Mouse (Mus musculus): Measurements from ENCODE around the gene Fopnl. TPM values are rescaled to one million over a fixed set of nuclear protein-coding genes. Genes with fewer than 3 reads are reported as not detected.
A peak's percentile ranks its signal among the peaks of the same experiment; 100 is the strongest.

The Fopnl gene
- polyA plus RNA-seq (2015; fragmentation: Nextera tagmentation; extraction: Ambion mirVana): 77.5 and 81.4 TPM in 2 replicates

- peak; percentile 100 for ATAC-seq (ENCODE audit: low read depth)
- 2% methylated on average over 51 of the region's 51 CpGs for WGBS (ENCODE audit: insufficient replicate concordance)
- peak within 1 kb of the TSS; percentile 82 for H3K4me3 ChIP-seq (replicated peaks)
- no peaks in the 10 kb centered on the region for H3K9me3 ChIP-seq (replicated peaks)
- DNase-seq: peak; percentile 93
- H3K36me3 ChIP-seq: peaks cover 20% of the 10 kb centered on the region
- peaks cover 13% of the 10 kb centered on the region; the same call in 1 of the 2 replicates for H3K27me3 ChIP-seq
- H3K9ac ChIP-seq: peak within 1 kb of the TSS; percentile 86
- peaks cover 20% of the 10 kb centered on the region for H3K4me1 ChIP-seq (replicated peaks)
- H3K27ac ChIP-seq: peak within 1 kb of the TSS; percentile 80
- peak within 1 kb of the TSS; percentile 77 for H3K4me2 ChIP-seq
These were observed at the start of gene Fopnl for GRCm38 (mm10) chr16:14316884-14317876. Gene Fopnl (minus strand): TSS chr16:14317405.

GRCm38 (mm10) chr16:14366017-14366416 is 48.8 kb upstream of the Fopnl start:
- 92% methylated on average over 1 of the region's 1 CpGs for WGBS (ENCODE audit: insufficient replicate concordance)
- Histone ChIP-seq H3K4me1 (replicated peaks) (peaks cover 65% of the 10 kb centered on the region), H3K27me3 (no peaks in the 10 kb centered on the region), H3K9me3 (replicated peaks) (no peaks in the 10 kb centered on the region), H3K27ac (no peak overlapping the region), H3K4me3 (replicated peaks) (no peak overlapping the region), H3K36me3 (no peaks in the 10 kb centered on the region), H3K9ac (no peak overlapping the region), H3K4me2 (no peak overlapping the region)
- ATAC-seq (ENCODE audit: low read depth): no peak
- DNase-seq: no peak

DNA sequence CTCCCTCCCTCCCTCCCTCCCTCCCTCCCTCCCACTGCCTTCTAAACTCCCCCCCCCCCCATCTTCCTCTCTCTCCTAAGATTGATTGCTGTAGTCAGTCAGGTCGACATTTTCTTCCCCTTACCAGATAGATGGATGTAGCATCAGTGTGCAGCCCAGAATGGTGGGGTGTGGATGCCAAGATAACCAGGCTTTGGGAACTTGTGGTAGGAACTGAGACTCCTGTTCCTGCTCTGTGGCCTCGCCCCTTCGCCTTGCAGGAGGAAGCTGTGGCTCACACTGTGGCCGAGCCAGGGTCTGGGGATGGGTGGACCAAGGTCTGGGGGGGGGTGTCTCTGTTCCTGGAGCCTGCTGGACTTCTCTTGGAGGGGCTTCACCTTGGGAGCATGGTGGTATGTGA is 48.3 kb upstream of the Fopnl start:
- Histone ChIP-seq H3K4me1 (replicated peaks) (peaks cover 67% of the 10 kb centered on the region), H3K27me3 (no peaks in the 10 kb centered on the region), H3K27ac (no peak overlapping the region), H3K4me2 (no peak overlapping the region), H3K4me3 (replicated peaks) (no peak overlapping the region), H3K36me3 (no peaks in the 10 kb centered on the region), H3K9me3 (replicated peaks) (no peaks in the 10 kb centered on the region), H3K9ac (no peak overlapping the region)
- ATAC-seq (ENCODE audit: low read depth): 0 out of 2 replicates have a peak, but pooled peaks have one; percentile 15
- WGBS (ENCODE audit: insufficient replicate concordance): 13% methylated on average over 4 of the region's 4 CpGs
- DNase-seq: peak; percentile 19

DNA sequence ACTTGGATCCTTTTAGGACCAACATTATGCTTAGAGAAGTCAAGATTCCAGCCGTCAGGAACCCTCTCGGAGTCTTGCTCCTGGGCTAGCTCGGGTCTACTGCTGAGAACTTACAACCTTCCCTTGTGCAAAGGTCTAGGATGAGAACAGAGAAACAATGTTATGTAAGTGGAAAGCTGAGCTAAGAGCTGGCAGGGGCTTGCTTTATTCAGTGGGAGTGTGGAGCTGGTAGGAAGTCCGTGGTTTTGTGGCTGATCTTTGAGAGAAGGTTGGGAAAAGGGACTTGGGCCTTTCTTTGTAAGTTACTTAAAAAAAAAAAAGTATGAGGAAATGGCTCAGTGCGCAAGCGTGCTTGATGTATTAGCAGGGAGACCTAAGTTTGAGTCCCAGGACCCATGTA is 46.9 kb upstream of the Fopnl start:
- Histone ChIP-seq H3K36me3 (no peaks in the 10 kb centered on the region), H3K27ac (no peak overlapping the region), H3K4me1 (replicated peaks) (peaks cover 62% of the 10 kb centered on the region), H3K9me3 (replicated peaks) (no peaks in the 10 kb centered on the region), H3K9ac (no peak overlapping the region), H3K27me3 (no peaks in the 10 kb centered on the region), H3K4me3 (replicated peaks) (no peak overlapping the region), H3K4me2 (peak overlapping the region; percentile 22; the same call in 1 of the 2 replicates)
- 60% methylated on average over 6 of the region's 6 CpGs for WGBS (ENCODE audit: insufficient replicate concordance)
- no peak for ATAC-seq (ENCODE audit: low read depth)
- DNase-seq: no peak

- no peak overlapping the region for H3K9ac ChIP-seq
- no peaks in the 10 kb centered on the region for H3K27me3 ChIP-seq
- ATAC-seq (ENCODE audit: low read depth) (no peak), DNase-seq (no peak)
- H3K27ac ChIP-seq: no peak overlapping the region
- H3K4me3 ChIP-seq (replicated peaks): no peak overlapping the region
- H3K4me1 ChIP-seq (replicated peaks): peaks cover 66% of the 10 kb centered on the region
- peak overlapping the region; percentile 22 for H3K4me2 ChIP-seq
- no peaks in the 10 kb centered on the region for H3K9me3 ChIP-seq (replicated peaks)
- H3K36me3 ChIP-seq: no peaks in the 10 kb centered on the region
- WGBS (ENCODE audit: insufficient replicate concordance): 24% methylated on average over 3 of the region's 3 CpGs
These were observed 46.3 kb upstream of the Fopnl start for GRCm38 (mm10) chr16:14363496-14363895.

DNA sequence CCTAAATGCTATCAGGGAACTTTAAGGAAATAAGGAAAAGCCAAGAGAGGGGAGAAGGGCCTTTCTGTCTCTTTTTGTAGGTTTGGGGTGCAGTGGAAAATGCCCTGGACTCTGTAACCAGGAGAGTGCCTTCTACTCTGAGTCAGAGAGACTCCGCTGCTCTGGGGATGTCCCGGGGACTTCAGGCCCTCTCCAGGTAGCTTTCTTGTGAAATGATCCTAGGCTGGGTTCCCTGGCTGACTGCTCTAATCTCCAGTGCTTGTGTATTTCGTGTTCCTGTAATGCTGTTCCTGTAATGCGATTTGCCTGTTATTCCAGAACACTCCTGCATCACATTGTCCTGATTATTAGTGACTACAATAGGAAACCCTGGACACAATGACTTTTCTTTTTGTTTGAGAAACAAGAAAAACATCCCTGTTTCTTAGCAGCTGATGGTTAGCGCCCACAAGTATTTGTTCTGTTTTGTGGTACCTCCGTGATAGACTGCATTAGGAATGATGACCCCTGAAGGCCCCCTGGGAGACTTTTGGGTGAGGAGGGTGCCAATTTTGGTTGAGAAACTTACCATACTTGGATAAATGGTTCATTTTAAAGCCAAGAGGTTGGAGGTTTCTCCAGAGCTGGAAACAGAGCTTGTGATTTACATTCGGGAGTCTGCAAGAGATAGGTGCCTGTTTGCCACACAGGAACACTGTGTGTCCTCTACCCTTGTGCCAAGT is 45.1 kb upstream of the Fopnl start:
- H3K36me3 ChIP-seq: no peaks in the 10 kb centered on the region
- H3K4me1 ChIP-seq (replicated peaks): peaks cover 74% of the 10 kb centered on the region
- H3K9me3 ChIP-seq (replicated peaks): no peaks in the 10 kb centered on the region
- H3K27me3 ChIP-seq: no peaks in the 10 kb centered on the region
- H3K4me3 ChIP-seq (replicated peaks): peak overlapping the region; percentile 77
- ATAC-seq (ENCODE audit: low read depth) (no peak), DNase-seq (no peak)
- H3K27ac ChIP-seq: no peak overlapping the region; the same call in 1 of the 2 replicates
- 19% methylated on average over 7 of the region's 7 CpGs for WGBS (ENCODE audit: insufficient replicate concordance)
- H3K4me2 ChIP-seq: peak overlapping the region; percentile 91
- peak overlapping the region; percentile 79 for H3K9ac ChIP-seq

DNA sequence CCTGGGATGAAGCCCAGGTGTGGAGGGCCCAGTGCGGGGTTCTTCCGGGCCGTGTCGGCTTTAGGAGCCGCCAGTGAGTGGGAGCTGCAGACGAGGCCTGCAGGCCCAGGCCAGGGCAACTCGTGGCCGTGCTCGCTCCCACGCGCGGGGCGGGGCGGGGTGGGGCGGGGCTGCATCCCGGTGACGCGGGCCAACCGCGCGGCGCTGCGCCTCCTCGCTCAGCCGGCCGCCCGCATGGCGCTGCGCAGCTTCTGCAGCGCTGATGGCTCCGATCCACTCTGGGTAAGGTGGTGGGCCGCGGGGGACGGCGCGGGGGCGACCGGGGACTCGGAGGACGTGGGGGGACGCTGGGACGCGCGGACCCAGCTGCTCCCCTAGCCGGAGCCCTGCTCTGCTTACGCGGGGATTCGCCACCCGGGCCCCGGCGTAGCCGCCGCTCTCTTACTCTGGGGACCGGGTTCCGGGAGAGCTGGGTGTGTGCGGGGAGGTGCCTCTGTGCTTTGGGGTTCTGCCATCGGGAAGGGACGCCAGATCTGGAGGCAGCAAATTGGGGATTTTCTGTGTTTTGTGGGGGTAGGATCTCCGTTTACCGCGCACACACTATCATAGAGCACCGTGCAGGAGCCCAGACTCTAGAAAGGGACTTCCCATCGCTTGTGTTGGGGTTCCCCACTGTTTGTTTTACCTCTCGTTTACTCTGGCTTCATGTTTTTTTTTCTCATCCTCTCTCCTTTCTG is 44.3 kb upstream of the Fopnl start, which contains the start of gene Abcc1:
Gene Abcc1, plus strand, starts transcription at position 197 of the 737 bp plus-strand sequence.
- Histone ChIP-seq H3K4me1 (replicated peaks) (peaks cover 73% of the 10 kb centered on the region), H3K9ac (peak within 1 kb of the TSS; percentile 79), H3K4me3 (replicated peaks) (peak within 1 kb of the TSS; percentile 77), H3K27ac (no peak within 1 kb of the TSS; the same call in 1 of the 2 replicates), H3K27me3 (no peaks in the 10 kb centered on the region), H3K4me2 (peak within 1 kb of the TSS; percentile 91), H3K9me3 (replicated peaks) (no peaks in the 10 kb centered on the region), H3K36me3 (no peaks in the 10 kb centered on the region)
- DNase-seq (peak; percentile 52), ATAC-seq (ENCODE audit: low read depth) (peak; percentile 88)
- WGBS (ENCODE audit: insufficient replicate concordance): under 1% methylated on average over 63 of the region's 64 CpGs

DNA sequence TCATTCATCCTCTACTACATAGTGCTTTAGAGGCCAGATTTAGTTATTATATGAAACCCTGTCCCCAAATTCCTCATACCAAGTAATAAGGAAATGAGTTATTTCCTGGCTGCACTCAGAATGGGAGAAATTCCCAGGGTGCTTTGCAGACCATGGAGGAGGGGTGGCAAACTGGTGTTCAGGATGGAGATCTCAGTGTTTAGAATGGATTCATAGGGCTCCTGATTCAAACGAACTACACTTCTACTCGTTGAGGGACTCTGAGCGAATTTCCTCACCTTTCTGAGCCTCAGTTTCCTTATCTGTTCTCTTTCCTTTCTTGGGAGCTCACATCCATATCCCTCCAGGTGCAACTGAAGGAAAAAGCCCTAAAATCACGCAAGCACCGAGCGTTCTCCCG is 43.7 kb upstream of the Fopnl start:
- WGBS (ENCODE audit: insufficient replicate concordance): 5% methylated on average over 7 of the region's 7 CpGs
- no peaks in the 10 kb centered on the region for H3K9me3 ChIP-seq (replicated peaks)

DNA sequence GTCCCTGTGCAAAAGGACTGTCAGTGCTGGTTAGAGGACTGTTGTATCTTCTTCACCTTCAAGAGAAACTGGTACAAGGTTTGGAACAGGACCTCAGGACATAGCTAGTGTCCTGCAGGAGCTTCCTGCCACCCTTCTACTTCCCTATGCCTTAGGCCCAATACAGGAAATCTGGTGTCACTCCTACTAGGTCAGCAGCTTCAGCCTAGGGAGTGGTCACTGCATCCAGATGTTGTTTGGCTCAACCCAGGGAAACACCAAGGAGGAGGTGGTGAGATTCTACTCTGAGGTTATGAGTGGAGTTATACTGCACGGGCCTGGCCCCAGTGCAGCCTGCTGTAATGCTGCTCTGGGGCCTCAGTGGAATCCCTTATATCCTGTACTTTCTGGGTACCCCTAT is 41.3 kb upstream of the Fopnl start:
- no peak overlapping the region for H3K9ac ChIP-seq
- H3K4me3 ChIP-seq (replicated peaks): no peak overlapping the region
- H3K36me3 ChIP-seq: no peaks in the 10 kb centered on the region
- H3K4me2 ChIP-seq: no peak overlapping the region
- 35% methylated on average over 1 of the region's 1 CpGs for WGBS (ENCODE audit: insufficient replicate concordance)
- no peaks in the 10 kb centered on the region for H3K27me3 ChIP-seq
- DNase-seq (no peak), ATAC-seq (ENCODE audit: low read depth) (no peak)
- no peak overlapping the region for H3K27ac ChIP-seq
- H3K9me3 ChIP-seq (replicated peaks): no peaks in the 10 kb centered on the region
- peaks cover 44% of the 10 kb centered on the region for H3K4me1 ChIP-seq (replicated peaks)

More for the DNA sequence above, 43.7 kb upstream of the Fopnl start:
- peak overlapping the region; percentile 77 for H3K4me3 ChIP-seq (replicated peaks)
- DNase-seq: no peak
- ATAC-seq (ENCODE audit: low read depth): no peak
- H3K4me2 ChIP-seq: peak overlapping the region; percentile 91
- no peak overlapping the region for H3K27ac ChIP-seq
- H3K27me3 ChIP-seq: no peaks in the 10 kb centered on the region
- H3K4me1 ChIP-seq (replicated peaks): peaks cover 67% of the 10 kb centered on the region
- peak overlapping the region; percentile 79 for H3K9ac ChIP-seq
- H3K36me3 ChIP-seq: no peaks in the 10 kb centered on the region

DNA sequence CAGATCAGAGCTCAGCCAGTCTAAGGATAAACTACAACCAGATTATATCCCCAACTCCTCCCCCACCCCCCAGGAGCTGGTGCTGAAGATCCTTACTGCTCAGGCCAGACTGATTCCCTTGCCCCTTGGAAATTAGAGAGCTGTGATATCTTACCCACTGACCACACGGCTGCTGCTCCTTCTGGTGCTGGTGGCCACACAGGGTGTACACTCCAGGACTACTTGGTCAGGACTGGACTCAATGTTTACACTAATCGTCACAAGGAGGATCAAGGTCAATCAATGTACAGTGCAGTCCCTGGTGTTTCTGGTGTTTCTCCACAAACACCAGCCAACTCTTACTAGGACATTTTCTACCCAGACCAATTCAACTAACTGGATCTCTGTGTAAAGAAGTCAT is 40.7 kb upstream of the Fopnl start:
- WGBS (ENCODE audit: insufficient replicate concordance): 43% methylated on average over 2 of the region's 2 CpGs
- no peak for DNase-seq
- Histone ChIP-seq H3K27me3 (no peaks in the 10 kb centered on the region), H3K27ac (no peak overlapping the region), H3K4me1 (replicated peaks) (peaks cover 41% of the 10 kb centered on the region), H3K4me2 (no peak overlapping the region), H3K9me3 (replicated peaks) (no peaks in the 10 kb centered on the region), H3K4me3 (replicated peaks) (no peak overlapping the region), H3K9ac (no peak overlapping the region), H3K36me3 (no peaks in the 10 kb centered on the region)
- ATAC-seq (ENCODE audit: low read depth): no peak
